Mouse (Mus musculus): ENCODE data around the gene Zfp853. TPM values are rescaled to one million over a fixed set of nuclear protein-coding genes. Genes with fewer than 3 reads are reported as not detected.
A peak's percentile ranks its signal among the peaks of the same experiment; 100 is the strongest.

Gene Zfp853
- total and polyA plus RNA-seq, 3 experiments = 0.08 to 0.14 TPM; not detected in 1

- Histone ChIP-seq H3K9ac (ENCODE audit: control insufficient read depth, low read depth, low read length, poor library complexity, severe bottlenecking) (no peak overlapping the region), H3K4me1 (ENCODE audit: control insufficient read depth in 1 of 2, insufficient read depth in 2 of 2, low read length in 2 of 2) (no peaks in the 10 kb centered on the region), H3K36me3 (ENCODE audit: control insufficient read depth in 1 of 2, insufficient read depth in 2 of 2, low read length in 2 of 2) (no peaks in the 10 kb centered on the region), H3K27me3 (ENCODE audit: control insufficient read depth in 1 of 2, insufficient read depth in 2 of 2, low read length in 2 of 2) (no peaks in the 10 kb centered on the region), H3K27ac (ENCODE audit: control insufficient read depth, low read depth, low read length) (no peak overlapping the region), H3K9me3 (replicated peaks; ENCODE audit: insufficient read depth, low read length) (no peaks in the 10 kb centered on the region), H3K79me2 (ENCODE audit: control insufficient read depth, insufficient read depth, low read length, poor library complexity) (no peaks in the 10 kb centered on the region), H3K4me3 (ENCODE audit: control insufficient read depth in 1 of 2, insufficient read depth in 1 of 2, low read depth in 2 of 2, low read length in 2 of 2) (no peak overlapping the region)
- peak; percentile 68 for DNase-seq (ENCODE audit: low read depth, low spot score)
- TF ChIP-seq ZC3H11A (IDR thresholded peaks at IDR 0.05; ENCODE audit: low read depth, low read length) = peak; percentile 92
- TF ChIP-seq ZMIZ1 (IDR thresholded peaks at IDR 0.05; ENCODE audit: low read depth, low read length) = no peak
- TF ChIP-seq CHD2 (IDR thresholded peaks at IDR 0.05; ENCODE audit: low read length) = no peak
- no peak for TF ChIP-seq JUND (IDR thresholded peaks at IDR 0.05; ENCODE audit: low read depth, low read length)
- TF ChIP-seq BHLHE40 (IDR thresholded peaks at IDR 0.05; ENCODE audit: borderline replicate concordance, low read depth, low read length) = no peak
- TF ChIP-seq EP300 (IDR thresholded peaks at IDR 0.05; ENCODE audit: low read depth in 1 of 2, low read length in 2 of 2) = no peak
- no peak for TF ChIP-seq MAFK (IDR thresholded peaks at IDR 0.05; ENCODE audit: borderline replicate concordance, low read depth, low read length)
- TF ChIP-seq MYB (IDR thresholded peaks at IDR 0.05; ENCODE audit: low read depth, low read length) = no peak
- no peak for TF ChIP-seq CHD1 (IDR thresholded peaks at IDR 0.05; ENCODE audit: low read depth, low read length)
- TF ChIP-seq NRF1 (IDR thresholded peaks at IDR 0.05; ENCODE audit: insufficient read depth, low read depth, low read length, poor library complexity, severe bottlenecking) = no peak
- TF ChIP-seq TCF12 (IDR thresholded peaks at IDR 0.05; ENCODE audit: low read depth, low read length) = no peak
- TF ChIP-seq MYC (IDR thresholded peaks at IDR 0.05; ENCODE audit: low read depth, low read length) = no peak
- no peak for TF ChIP-seq MAX (IDR thresholded peaks at IDR 0.05; ENCODE audit: low read length)
- no peak for TF ChIP-seq HCFC1 (IDR thresholded peaks at IDR 0.05; ENCODE audit: low read depth, low read length)
- TF ChIP-seq SMC3 (IDR thresholded peaks at IDR 0.05; ENCODE audit: low read depth, low read length) = peak; percentile 89
- TF ChIP-seq GABPA (IDR thresholded peaks at IDR 0.05; ENCODE audit: low read depth, low read length) = no peak
- TF ChIP-seq E2F4 (IDR thresholded peaks at IDR 0.05; ENCODE audit: borderline replicate concordance, low read depth, low read length) = no peak
- peak; percentile 90 for TF ChIP-seq RAD21 (IDR thresholded peaks at IDR 0.05; ENCODE audit: low read depth, low read length)
- TF ChIP-seq CTCF (IDR thresholded peaks at IDR 0.05 in 2 of 3, conservative IDR thresholded peaks at IDR 0.05 in 1 of 3; ENCODE audit: control insufficient read depth in 1 of 3, insufficient read depth in 1 of 3, low read depth in 2 of 3, low read length in 3 of 3, poor library complexity in 1 of 3, severe bottlenecking in 1 of 3) = peak; percentile 46 to 82 (median 80)
- no peak for TF ChIP-seq POLR2AphosphoS2 (IDR thresholded peaks at IDR 0.05; ENCODE audit: low read length)
- no peak for TF ChIP-seq ELF1 (IDR thresholded peaks at IDR 0.05; ENCODE audit: low read depth, low read length)
- no peak for TF ChIP-seq ZKSCAN1 (IDR thresholded peaks at IDR 0.05; ENCODE audit: low read depth, low read length)
These were observed 8.7 kb downstream of the Zfp853 start for GRCm38 (mm10) chr5:143284762-143285161.

GRCm38 (mm10) chr5:143279247-143279646 lies 14.2 kb downstream of the Zfp853 start:
- no peak for TF ChIP-seq E2F4 (IDR thresholded peaks at IDR 0.05; ENCODE audit: borderline replicate concordance, low read depth, low read length)
- TF ChIP-seq TBP (IDR thresholded peaks at IDR 0.05; ENCODE audit: low read depth, low read length) = no peak
- no peak for TF ChIP-seq MXI1 (IDR thresholded peaks at IDR 0.05; ENCODE audit: low read depth, low read length)
- TF ChIP-seq ZC3H11A (IDR thresholded peaks at IDR 0.05; ENCODE audit: low read depth, low read length) = no peak
- TF ChIP-seq POLR2A (IDR thresholded peaks at IDR 0.05; ENCODE audit: control insufficient read depth in 1 of 2, insufficient read depth in 1 of 2, low read depth in 1 of 2, low read length in 2 of 2, poor library complexity in 1 of 2) = no peak
- TF ChIP-seq GABPA (IDR thresholded peaks at IDR 0.05; ENCODE audit: low read depth, low read length) = no peak
- no peak for TF ChIP-seq RCOR1 (IDR thresholded peaks at IDR 0.05; ENCODE audit: low read depth, low read length)
- no peak for TF ChIP-seq UBTF (IDR thresholded peaks at IDR 0.05; ENCODE audit: borderline replicate concordance, insufficient read depth, low read depth, low read length)
- no peak for TF ChIP-seq ZMIZ1 (IDR thresholded peaks at IDR 0.05; ENCODE audit: low read depth, low read length)
- no peak for TF ChIP-seq ETS1 (IDR thresholded peaks at IDR 0.05; ENCODE audit: low read depth, low read length)
- TF ChIP-seq NRF1 (IDR thresholded peaks at IDR 0.05; ENCODE audit: insufficient read depth, low read depth, low read length, poor library complexity, severe bottlenecking) = no peak
- TF ChIP-seq MYC (IDR thresholded peaks at IDR 0.05; ENCODE audit: low read depth, low read length) = no peak
- TF ChIP-seq CHD1 (IDR thresholded peaks at IDR 0.05; ENCODE audit: low read depth, low read length) = no peak
- TF ChIP-seq NELFE (IDR thresholded peaks at IDR 0.05; ENCODE audit: low read depth, low read length) = no peak
- TF ChIP-seq SIN3A (IDR thresholded peaks at IDR 0.05; ENCODE audit: low read length) = no peak
- no peak overlapping the region for H3K9ac ChIP-seq (ENCODE audit: control insufficient read depth, low read depth, low read length, poor library complexity, severe bottlenecking)
- no peaks in the 10 kb centered on the region for H3K9me3 ChIP-seq (replicated peaks; ENCODE audit: insufficient read depth, low read length)
- no peak overlapping the region for H3K4me3 ChIP-seq (ENCODE audit: control insufficient read depth in 1 of 2, insufficient read depth in 1 of 2, low read depth in 2 of 2, low read length in 2 of 2)
- no peaks in the 10 kb centered on the region for H3K79me2 ChIP-seq (ENCODE audit: control insufficient read depth, insufficient read depth, low read length, poor library complexity)
- peaks cover 0 to under 1% of the 10 kb centered on the region in 2 experiments; a peak in 1 of 4 replicates for H3K36me3 ChIP-seq (ENCODE audit: control insufficient read depth in 1 of 2, insufficient read depth in 2 of 2, low read length in 2 of 2)
- no peak for DNase-seq (ENCODE audit: low read depth, low spot score)
- no peak overlapping the region for H3K27ac ChIP-seq (ENCODE audit: control insufficient read depth, low read depth, low read length)
- no peaks in the 10 kb centered on the region for H3K27me3 ChIP-seq (ENCODE audit: control insufficient read depth in 1 of 2, insufficient read depth in 2 of 2, low read length in 2 of 2)
- peaks cover 0 to 7% of the 10 kb centered on the region in 2 experiments; a peak in 2 of 4 replicates for H3K4me1 ChIP-seq (ENCODE audit: control insufficient read depth in 1 of 2, insufficient read depth in 2 of 2, low read length in 2 of 2)

Measured in MEL (cell line).